Mouse (Mus musculus) heart, adult 10 weeks (tissue): ENCODE data around the gene Poc5. TPM values are rescaled to one million over a fixed set of nuclear protein-coding genes. Genes with fewer than 3 reads are reported as not detected.

Experiments
- polyA plus RNA-seq: library from polyadenylated mRNA; stranded (reverse); fragments of 350-450 nt; fragmentation: Illumina TruSeq; extraction: RNeasy Lipid Tissue Mini Kit (QIAGEN cat#74804); gene quantifications from one replicate; pipeline ENCODE4 v1.2.3, GENCODE M21; 2014; ENCODE audit warnings: low read depth, low replicate concordance

Poc5 gene
- 6.4 TPM for polyA plus RNA-seq

GRCm38 (mm10) chr13:96388042-96388888 lies at the start of gene Poc5:
Gene Poc5 (plus strand): TSS chr13:96388294.

Other genes with a start within 250 kb of the Poc5 start
- gene Ankdd1b, start 82.9 kb downstream of the Poc5 start, polyA plus RNA-seq = 0.39 TPM
- gene Gm17622, start 102.4 kb downstream of the Poc5 start, polyA plus RNA-seq = not detected
- 3.9 TPM for gene Polk, start 154.3 kb downstream of the Poc5 start, polyA plus RNA-seq
- gene Col4a3bp, start 154.3 kb downstream of the Poc5 start, polyA plus RNA-seq = 30.9 TPM